Mouse (Mus musculus) kidney, adult 9 months (tissue): ENCODE data around the gene Cog4.
A peak's percentile ranks its signal among the peaks of the same experiment; 100 is the strongest.

ENCODE experiments used
- DNase-seq: peaks from one replicate; pipeline ENCODE4 v3.0.0; 2022

The Cog4 gene

DNA sequence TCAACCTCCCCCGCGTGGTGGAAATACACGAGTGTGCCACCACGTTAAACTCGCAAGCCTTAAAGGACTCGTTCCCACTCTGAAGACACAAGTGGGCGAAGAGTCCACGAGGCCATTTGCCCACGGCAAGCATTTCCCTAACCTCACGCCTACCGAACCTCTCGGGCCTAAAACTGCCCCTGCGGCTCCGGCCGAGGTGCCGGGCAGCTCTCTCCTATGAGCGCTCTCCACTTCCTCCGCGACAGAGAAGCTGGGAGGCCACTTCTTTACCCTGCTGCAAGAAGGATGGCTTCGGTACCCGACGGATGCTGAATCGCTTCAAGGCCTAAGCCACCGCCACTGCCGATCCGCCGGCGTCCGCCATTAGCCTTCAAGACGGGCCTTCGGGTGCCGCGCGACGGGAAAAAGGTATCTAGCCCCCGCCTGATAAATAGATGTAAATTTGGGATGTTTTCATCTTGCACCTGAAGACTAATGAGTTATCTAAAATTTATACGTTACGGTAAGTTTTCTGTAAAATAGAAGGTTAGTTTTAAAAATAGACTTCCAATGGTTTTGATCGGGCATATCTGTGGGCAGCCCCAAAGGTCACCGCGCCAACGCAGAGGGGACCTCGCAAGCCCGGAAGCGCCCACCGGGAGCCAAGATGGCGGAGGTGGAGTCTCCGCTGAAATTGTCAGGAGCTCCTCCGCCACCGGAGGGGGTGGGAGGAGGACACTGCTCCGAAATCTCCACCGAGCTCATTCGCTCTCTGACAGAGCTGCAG, at the start of gene Cog4, which contains the start of gene Sf3b3:
TSS of gene Cog4 (plus strand) at position 196 of the 766 bp plus-strand sequence.
TSS of gene Sf3b3 (minus strand) at position 383 of the 766 bp plus-strand sequence.
- peak; percentile 93 for DNase-seq

DNA sequence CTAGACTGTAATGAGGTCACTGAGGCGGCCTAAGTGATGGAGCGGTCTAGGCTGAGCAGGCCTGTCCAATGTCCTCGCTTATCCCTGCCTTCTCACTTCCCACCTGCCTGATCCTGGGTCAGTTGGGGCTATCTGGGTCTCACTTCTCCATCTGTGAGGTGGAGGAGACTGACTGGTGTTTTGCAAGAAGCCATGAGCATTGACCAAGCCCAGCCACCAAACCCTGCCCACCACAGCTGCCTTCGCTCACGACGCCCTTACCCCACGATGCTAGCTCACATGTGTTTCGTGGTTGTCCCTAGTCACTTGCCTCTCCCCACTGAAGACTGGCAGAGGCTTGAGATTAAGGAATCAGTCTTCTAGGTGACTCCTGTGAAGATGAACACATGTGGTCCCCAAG, 49.3 kb upstream of the Cog4 start:
- no peak for DNase-seq

DNA sequence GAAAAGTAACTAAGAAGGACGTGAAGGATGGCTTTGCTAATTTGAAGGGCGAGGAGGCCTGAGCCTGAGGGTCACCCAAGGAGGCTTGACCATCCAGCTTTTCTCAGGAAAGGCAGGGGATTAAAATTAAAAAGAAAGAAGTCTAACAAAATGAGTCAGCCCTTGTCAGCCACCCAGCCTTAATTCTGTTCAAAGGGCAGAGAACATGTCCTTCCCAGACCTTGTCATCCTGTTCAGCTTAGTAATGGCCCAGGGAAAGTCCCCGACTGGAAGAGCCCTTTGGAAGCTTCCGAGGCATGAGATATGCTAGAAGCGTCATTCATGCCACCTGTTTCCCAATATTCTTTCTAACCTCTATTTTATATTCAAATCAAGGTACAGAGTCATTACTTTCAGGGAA, 43.4 kb upstream of the Cog4 start:
- DNase-seq: peak; percentile 70

DNA sequence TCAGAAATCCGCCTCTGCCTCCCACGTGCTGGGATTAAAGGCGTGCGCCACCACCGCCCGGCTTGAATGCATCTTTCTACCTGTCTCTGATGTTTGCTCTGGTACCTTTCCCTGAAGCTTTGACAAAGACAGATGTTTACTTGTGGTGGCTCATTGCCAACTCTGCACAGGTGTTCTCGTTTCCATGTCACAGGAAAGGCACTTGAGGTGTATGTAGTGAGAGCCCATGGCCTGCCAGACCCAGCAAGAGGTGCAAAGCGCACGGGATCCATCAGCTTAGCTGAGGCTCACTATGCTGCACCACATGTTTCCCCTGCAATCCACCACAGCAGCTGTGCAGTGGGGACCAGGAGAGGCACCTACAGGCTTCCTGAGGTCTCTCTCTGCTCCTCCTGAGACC, 42.5 kb upstream of the Cog4 start:
- DNase-seq: no peak

DNA sequence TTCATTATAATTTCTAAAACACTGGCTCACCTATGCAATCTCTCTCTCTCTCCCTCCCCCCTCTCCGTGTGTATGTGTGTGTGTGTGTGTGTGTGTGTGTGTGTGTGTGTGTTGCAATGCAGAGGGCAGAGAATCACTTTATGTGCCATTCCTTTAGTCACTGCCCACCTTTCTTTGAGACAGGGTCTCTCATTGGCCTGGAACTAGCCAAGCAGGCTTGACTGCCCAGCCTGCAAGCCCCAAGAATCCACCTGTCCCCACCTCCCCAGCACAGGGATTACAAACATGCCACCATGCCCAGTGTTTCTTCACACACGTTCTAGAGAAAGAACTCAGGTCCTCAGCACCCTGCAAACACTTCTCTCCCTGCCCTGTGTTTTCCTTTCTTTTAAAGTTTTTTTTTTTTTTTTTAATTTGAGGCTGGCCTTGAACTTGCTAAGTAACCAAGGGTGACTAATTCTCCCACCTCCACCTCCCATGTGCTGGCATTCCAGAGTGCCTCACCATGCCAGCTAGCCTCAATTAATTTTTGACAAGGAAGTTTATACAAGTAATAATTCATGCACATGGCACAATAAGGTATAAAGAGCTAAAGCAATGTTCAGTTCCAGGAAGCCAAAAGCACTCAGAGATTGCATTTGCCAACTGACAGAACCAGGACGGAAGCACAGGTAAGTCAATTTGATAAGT, 41.4 kb upstream of the Cog4 start:
- peak; percentile 73 for DNase-seq

DNA sequence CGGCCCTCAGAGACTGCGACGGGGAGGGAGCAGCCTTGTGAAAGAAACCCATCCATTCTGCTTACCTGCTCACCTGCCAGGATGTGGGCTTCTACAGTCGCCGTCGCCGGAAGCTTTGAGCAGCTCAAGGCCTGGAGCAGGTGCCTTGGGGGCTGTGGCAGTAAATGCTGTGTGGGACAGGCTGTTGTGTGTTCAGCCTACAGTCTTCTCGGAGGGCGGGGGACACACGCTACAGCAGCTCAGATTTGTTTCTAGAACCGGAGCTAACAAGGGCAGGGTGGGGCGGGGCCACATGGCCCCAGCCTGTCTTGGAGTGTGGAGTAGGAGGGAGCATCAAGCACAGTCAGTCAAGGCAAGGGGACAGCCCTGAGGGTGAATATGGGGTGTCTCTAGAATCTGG, 40.7 kb upstream of the Cog4 start, which contains the start of gene Il34:
TSS of gene Il34 (minus strand) at position 256 of the 400 bp plus-strand sequence.
- no peak for DNase-seq

DNA sequence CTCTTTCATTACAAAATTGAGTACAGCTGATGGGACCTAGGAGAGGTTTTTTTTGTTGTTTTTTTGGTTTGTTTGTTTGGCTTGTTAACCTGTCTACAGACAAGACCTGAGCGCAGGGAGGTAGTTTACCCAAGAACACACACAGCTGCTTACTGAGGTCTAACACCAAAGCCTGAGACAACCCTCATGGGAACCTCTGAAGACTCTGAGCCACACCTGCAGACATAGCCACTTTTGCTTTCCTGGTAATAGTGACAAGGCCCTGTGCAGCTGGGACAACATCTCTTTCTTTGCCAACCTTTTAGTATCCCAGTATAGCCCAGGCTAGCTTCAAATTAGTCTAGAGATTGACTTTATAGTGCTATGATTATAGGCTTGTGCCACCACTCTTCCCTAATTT, 40.3 kb upstream of the Cog4 start:
- DNase-seq: no peak

DNA sequence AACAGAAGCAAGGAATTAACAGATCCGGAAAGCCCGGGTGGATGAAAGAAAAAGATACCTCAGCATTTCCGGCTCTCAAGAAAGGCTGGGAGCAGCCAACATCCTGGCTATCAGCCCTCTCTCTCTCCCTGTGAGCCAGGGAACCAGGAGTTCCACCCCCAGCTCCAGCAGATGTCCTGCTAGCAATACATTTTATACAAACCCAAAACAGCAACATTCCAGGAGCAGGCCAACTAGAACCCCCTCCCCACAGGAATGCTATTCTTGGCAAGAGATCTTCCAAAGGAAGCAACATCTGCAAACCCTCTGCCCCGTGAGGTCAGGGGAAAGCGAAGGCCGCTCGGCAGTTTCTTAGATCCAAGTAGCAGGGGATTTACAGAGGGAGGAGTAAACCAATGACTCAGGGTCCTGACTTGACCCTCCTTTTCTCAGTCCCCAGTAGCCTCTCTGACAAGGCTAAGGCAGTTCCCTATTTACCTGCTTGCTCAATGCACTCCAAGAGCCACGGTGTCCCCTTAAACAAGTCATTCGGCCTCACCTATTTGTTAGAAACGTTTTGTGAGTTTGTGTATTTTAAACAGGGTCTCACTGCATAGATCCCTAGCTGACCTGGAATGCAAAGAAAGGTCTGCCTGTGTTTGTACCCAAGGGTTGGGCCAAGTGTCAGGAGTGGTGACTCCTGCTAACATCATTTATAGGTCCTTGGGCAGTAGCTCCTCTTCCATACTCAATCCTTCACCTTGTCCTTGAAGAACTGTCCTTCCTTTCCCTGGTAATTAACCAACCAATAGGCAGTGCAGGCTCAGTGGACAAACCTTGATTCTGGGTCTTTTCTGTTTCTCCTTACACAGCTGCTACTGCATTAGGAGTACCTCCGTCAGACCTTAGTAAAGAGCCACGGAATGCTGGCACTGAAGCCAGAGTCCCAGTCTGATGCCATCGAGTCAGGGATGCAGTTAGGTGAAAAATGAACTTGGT, 37.6 kb upstream of the Cog4 start:
- DNase-seq: peak; percentile 59

DNA sequence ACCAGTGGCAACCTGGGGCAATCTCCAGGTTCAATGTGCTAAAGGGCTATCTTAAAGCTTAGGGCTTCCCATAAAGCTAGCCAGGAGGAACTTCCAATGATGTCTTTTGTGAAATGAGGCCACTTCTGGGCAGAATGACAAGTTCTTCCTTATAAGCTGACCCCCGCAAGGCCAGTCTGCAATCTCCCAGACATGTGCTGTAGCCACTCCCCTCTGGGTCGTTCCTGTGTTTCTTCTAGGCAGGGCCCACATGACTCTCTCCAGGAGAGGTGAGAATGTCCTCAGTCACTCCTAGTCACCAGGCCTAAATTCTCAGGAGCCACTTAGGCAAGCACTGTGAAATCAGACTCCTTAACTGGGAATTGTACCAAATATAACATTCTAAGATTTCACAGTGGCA, 36.6 kb upstream of the Cog4 start:
- DNase-seq: no peak

DNA sequence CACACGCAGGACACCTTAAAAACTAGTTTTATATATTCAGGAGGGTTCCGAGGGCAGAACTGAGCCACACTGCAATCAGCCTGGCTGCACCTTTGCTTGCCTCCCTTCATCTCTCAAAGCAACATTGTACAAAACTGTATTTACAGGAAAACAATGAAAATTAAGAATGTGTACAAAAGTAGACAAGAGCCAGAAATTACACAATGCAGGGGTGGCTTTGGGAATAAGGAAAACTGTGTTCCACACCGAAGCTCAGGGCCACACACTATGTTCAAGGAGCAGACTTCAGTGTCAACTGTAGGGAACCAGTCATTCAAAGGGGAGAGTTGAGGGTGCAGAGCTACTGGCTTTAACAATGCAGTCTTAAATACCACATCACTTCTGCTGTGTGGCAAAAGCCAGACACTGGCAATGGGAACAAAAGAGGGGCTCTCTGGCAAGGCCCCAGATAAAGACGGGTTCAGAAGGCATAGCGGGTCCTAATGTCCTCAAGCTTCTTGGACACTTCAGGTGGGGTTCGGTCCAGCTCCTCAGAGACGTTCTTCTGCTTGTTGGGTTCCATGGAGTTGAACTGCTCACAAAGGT, 35.8 kb upstream of the Cog4 start:
- DNase-seq: no peak

DNA sequence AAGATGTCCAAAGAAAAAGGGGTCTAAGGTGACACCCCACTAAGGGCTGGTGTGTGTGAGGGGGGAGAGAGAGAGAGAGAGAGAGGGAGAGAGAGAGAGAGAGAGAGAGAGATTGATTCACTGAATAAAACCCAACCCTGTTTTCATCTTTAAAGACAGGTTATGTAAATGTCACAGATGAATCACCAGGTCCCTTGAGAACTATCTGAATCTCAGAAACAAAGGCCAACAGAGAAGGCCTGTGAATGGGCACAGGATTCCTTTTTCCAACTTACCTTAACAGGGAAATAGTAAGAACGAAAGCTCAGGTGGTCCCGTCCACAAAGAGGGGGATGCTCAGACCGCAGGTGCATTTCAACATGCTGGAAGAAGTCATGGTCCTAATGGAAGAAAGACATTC, 35.3 kb upstream of the Cog4 start:
- DNase-seq: no peak

DNA sequence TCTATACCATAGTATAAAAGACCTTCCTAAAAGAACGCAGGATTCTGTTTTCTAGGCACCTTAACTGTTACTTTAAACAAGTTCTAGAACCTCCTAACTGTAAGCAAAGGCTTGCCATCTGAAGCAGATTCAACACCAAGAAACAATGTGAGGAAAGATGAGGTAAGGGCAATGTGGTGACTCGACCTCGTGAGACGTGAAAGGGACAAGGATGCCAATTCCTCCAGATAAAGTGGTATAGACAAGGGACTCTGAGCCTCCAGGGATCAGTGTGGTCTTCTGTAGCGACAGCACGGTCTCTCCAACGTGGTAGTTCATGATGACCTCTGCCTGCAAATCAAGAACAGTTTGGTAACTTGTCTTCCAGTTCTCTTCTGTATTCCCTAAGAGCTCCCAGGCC, 34.6 kb upstream of the Cog4 start:
- no peak for DNase-seq

DNA sequence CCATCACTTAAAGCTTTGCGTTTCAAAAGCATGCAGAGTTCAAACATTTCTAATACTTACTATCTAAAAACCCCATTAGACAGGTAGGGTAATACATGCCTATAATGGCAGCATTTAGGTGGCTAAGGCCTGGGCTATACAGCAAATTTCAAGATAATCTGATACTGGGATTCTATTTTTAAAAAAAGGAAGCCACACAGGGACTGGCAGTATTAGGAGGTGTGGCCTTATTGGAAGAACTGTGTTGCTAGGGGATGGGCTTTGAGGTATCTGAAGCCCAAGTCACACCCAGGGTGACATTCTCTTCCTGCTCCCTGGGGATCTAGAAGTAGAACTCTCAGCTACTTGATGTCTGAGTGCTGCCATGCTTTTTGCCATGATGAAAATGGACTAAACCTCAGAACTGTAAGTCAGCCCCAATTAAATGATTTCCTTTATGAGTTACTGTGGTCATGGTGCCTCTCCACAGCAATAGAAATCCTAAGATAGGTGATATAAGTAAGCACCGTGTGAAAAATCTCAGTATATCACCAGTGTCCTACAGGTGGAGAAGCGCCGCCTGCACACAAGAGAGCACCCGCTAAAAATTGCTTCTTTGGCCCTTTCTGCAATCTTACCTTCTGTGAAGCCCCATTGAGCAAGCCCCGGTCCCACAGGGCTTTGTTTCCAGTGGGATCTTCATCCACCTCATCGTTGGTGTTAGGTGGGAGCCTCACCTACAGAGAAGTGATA, 33.9 kb upstream of the Cog4 start:
- DNase-seq: no peak

DNA sequence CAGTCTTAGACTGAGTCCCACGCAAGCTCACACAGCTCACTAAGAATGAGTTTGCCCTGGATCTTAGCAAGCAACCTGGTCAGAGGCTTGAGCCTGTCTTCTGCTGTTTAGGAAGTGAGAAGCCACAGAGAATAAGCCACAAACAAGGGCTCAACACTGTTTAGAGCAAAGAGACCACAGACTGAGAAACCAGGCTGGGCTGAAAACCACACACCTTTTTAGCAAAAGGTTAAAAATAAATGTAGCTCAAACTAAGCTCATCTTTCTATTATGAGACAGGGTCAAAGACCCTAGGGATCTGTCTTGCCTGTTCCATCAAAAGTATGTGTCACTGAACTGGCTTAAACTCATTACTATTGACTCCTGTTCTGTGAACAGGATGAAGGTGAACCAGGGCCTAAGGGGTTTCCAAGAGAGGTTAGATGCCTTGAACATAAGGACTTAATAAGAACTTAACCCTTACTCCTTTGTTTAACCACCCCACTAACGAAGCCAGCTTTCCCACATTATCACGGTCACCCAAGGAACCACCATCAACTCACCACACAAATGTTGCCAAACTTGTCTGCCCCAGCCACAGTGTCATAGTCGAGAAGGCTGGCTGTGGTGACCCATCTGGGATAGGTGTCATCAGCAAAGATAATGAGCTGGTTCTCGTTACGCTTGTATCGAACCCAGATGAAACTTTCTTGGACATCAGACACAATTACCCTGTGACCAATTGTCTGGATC, 33.2 kb upstream of the Cog4 start:
- no peak for DNase-seq

DNA sequence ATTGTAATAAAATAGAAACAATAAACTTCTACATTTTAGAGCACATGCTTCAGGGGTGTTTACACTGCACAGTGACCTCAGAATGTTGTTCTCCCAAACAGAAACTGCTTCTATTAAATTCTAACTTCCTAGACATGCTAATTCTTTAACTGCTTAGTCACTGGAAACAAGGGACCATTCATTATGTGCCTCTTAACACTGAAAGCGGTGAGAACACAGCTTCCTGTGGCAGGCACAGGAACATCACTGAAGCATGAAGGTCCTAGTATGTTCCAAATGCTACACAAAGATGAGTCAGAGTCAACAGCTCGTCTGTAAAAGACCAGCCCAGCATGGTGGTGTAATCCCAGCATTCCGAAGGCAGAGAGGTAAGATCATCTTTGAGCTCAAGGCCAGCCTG, 31.1 kb upstream of the Cog4 start:
- no peak for DNase-seq

DNA sequence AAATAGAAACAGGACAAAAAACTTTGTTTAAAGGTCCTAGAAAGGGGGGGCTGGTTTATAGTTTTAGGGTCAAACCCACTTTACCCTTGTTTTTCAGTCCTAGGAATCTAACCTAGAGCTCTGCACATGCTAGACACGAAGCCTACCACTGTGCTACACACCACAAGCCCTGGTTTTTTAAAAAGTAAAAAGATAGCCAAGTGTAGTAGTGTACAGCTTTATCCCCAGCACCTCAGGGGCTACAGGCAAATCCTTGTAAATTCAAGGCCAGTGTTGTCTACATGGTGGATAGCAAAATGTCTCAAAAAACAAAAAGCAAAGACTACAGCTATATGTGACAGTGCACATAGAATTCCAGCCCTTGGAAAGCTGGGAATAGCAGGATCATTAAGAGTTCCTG, 29.4 kb upstream of the Cog4 start:
- no peak for DNase-seq

DNA sequence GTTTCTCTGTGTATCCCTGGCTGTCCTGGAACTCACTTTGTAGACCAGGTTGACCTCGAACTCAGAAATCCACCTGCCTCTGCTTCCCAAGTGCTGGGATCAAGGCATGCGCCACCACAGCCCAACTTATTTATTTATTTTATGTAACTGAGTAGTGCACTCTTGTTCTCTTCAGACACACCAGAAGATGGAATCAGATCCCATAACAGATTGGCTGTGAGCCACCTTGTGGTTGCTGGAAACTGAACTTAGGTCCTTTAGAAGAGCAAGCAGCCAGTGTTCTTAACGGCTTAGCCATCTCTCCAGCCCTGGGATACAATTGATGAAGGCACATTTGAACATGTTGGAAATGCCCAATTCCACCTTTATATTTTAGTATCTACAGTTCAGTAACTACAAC, 27.8 kb upstream of the Cog4 start:
- DNase-seq: peak; percentile 55

DNA sequence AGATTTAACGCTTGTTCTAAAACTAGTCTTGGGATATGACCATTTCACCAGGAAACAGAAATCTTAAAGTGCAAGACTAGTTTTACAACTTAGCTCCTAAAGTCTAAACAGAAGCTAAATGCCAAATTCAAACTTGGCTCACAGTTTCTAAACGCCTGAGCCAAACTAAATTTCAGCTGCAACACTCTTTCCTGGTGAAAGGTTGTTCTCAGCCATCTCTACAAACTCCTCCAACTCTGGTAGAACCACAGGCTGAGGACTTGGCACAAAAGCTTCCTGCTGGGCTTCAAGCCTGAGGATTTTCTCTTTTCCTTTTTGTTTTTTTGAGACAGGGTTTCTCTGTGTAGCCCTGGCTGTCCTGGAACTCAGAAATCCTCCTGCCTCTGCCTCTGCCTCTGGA, 26.1 kb upstream of the Cog4 start:
- no peak for DNase-seq

DNA sequence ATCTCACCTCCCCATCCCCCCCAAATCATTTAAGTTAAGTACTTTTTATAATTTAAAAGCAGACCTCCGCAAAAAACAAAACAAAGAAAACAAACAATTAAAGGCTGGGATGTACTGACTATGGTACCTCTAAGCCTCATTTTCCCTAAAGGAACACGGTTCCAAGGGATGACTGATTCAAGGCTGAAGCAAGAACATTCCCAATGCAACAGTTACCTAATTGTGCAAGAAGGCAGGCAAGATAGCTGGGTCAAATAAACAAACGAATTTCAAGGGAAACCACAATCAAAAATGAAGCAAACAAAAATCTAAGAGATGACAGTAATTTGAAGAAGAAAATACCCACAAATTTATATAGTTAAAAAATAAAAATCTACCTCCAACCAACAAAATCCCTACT, 24.4 kb upstream of the Cog4 start:
- no peak for DNase-seq

DNA sequence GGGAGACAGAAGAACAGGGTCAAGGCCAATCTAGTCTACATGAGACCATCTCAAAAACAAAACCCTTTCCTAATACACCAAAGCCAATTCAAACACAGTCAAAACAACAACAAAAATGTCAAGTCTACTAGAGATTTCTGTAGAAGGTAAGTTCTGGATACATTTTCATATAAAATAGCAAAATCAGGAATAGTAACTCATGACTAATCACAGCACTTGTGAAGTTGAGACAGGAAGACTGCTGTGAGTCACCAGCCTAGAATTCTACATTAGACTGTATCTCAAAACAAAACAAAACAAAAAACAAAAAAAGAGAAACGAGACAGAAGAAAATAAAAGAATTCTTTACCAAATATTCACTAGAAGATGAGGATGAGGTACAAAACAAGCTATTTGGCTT, 21.5 kb upstream of the Cog4 start:
- DNase-seq: no peak

DNA sequence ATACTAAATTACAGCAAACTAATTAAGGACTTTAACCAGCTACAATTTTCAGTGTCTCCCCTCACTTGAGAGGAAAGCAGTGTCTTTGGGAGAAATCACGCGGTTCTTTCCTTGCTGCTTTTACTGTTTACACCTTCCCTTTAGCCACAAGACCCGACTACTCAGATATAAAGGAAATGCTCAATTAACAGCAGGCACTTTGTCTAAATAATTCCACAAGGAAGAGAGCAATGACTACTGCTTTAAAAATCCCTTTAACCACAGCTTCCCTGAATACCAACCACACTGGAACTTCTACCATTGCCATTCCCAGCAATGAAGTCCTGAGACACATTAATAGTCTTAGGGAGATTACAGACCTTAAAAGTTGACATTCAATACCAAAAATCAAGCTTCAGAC, 17.9 kb upstream of the Cog4 start:
- no peak for DNase-seq

DNA sequence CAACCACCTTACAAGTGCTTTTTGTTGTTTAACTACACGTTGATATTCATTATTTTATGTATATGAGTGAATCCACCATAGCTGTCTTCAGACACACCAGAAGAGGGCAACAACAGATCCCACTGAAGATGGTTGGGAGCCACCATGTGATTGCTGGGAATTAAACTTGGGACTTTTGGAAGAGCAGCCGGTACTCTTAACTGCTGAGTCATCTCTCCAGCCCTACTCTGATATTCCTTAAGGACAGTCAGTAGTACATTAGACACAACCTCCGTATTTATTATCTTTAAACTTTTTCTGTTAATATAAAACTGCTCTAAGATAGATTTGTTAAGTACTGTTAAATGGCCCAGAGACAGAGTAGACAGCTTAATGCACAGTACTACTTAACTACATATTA, 14.4 kb upstream of the Cog4 start:
- no peak for DNase-seq
